Mouse (Mus musculus) kidney, adult 2 months (tissue): ENCODE measurements around the gene Rpusd1.
"Not testable (repeated sequence)": the region's sequence is repeated elsewhere in the genome, so short reads cannot be mapped to it uniquely, and the experiment has no call there.

Experiments
- CTCF ChIP-seq: fragments of 200-500 bp; conservative IDR thresholded peaks from 2 replicates; pipeline ENCODE4 v1.5.1; 2011; ENCODE audit warnings: low read depth, mild to moderate bottlenecking, control low read depth, low read length, moderate library complexity, mixed read lengths; ENCODE audit not compliant: insufficient read depth, insufficient read length
- POLR2A ChIP-seq: fragments of 200-500 bp; IDR thresholded peaks from one replicate; pipeline ENCODE4 v1.6.1; 2011; ENCODE audit warnings: low read depth, low read length, control low read depth

DNA sequence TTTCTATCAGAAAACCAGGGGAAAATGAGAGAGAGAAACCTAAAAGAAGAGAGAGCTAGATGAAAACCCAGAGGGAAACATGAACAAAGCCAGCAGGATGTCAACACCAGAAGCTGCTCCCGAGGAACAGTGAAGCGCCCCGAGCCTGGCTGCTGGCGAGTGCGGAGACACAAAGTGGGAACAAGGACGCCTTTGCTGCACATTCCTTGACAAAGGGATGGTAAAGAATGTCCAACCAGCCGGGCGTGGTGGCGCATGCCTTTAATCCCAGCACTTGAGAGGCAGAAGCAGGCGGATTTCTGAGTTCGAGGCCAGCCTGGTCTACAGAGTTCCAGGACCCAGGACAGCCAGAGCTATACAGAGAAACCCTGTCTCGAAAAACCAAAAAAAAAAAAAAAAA lies 14.0 kb downstream of the Rpusd1 start:
- not testable (repeated sequence) for TF ChIP-seq CTCF, POLR2A
